Mouse (Mus musculus) megakaryocyte, embryonic 14.5 days (primary cell): ENCODE measurements around the gene Paxbp1.

Source experiments
- FLI1 ChIP-seq: IDR thresholded peaks from 2 replicates; pipeline ENCODE4 v1.6.1; 2012; ENCODE audit warnings: low read length, inconsistent platforms, mixed read lengths
- GATA1 ChIP-seq: IDR thresholded peaks from 3 replicates; pipeline ENCODE4 v1.6.1; 2012; ENCODE audit warnings: mixed read lengths, low read length, inconsistent platforms, borderline replicate concordance

GRCm38 (mm10) chr16:91019476-91019875 lies 24.9 kb downstream of the Paxbp1 start:
- TF ChIP-seq GATA1 (no peak), FLI1 (no peak)
